Mouse (Mus musculus): ENCODE measurements around the gene Serpina3m.

DNA sequence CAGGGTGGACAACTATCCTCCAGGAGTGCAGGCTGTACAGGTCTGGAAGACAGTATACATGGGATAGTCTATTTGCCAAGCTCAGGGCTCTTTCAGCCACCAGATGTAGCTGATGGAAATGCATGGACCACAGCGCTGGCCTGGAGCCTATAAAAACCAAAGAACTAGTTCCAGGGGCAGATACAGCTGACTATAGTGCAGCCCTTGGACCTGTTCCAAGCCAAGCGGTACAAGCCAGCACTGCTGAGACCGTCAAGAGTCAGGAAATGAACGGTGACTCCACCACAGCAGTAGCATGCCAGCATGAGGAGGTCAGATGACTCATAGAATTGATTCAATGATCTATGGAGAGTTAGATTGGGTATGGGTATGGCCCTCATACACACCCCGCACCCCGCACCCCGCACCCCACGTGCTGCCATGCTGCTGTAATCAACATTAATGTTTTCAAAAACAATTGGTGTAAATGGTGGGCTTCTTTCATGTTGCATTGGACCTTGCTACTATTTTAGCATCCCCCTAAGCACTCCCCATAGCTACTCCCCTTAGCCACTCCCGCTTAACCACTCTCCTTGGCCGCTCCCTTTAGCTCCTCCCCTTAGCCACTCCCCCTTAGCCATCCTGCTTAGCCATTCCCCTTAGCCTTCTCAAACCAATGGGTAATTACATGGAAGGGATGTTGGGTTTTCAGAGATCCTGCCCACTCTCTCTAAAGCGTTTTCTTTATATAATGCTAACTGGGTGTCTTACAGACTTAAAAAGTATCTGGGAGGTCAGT is 84.5 kb downstream of the Serpina3m start:
- no peak for TF ChIP-seq E2F4 (IDR thresholded peaks at IDR 0.05; ENCODE audit: insufficient replicate concordance, low read depth, low read length)
- no peak for TF ChIP-seq RCOR1 (conservative IDR thresholded peaks at IDR 0.05; ENCODE audit: low read depth, low read length)

Data from CH12.LX (cell line).